Mouse (Mus musculus): ENCODE results near the gene Ptprd. TPM values are rescaled to one million over a fixed set of nuclear protein-coding genes. Genes with fewer than 3 reads are reported as not detected.

Gene Ptprd
- total RNA-seq, 4 experiments from 2014 or later = 5.5 to 10.7 (median 7.3) TPM

- no peak for DNase-seq (ENCODE audit: low spot score)
Measured at GRCm38 (mm10) chr4:76222520-76222919, 1989.2 kb downstream of the Ptprd start.

GRCm38 (mm10) chr4:76218065-76218464, 1993.7 kb downstream of the Ptprd start:
- DNase-seq (ENCODE audit: low spot score) = no peak

- no peak for DNase-seq (ENCODE audit: low spot score)
Measured at GRCm38 (mm10) chr4:76215141-76215540, 1996.6 kb downstream of the Ptprd start.

- no peak for DNase-seq (ENCODE audit: low spot score)
Measured at GRCm38 (mm10) chr4:76199321-76199720, 2012.4 kb downstream of the Ptprd start.

GRCm38 (mm10) chr4:76194762-76195161, 2017.0 kb downstream of the Ptprd start:
- no peak for DNase-seq (ENCODE audit: low spot score)

GRCm38 (mm10) chr4:76193496-76193895, 2018.3 kb downstream of the Ptprd start:
- DNase-seq (ENCODE audit: low spot score) = no peak

- DNase-seq (ENCODE audit: low spot score) = no peak
Measured at GRCm38 (mm10) chr4:76192031-76192430, 2019.7 kb downstream of the Ptprd start.

GRCm38 (mm10) chr4:76190788-76191187, 2021.0 kb downstream of the Ptprd start:
- DNase-seq (ENCODE audit: low spot score) = no peak

GRCm38 (mm10) chr4:76183095-76183494, 2028.7 kb downstream of the Ptprd start:
- DNase-seq (ENCODE audit: low spot score) = no peak

- DNase-seq (ENCODE audit: low spot score) = no peak
Measured at GRCm38 (mm10) chr4:76179497-76179896, 2032.3 kb downstream of the Ptprd start.

GRCm38 (mm10) chr4:76175086-76175485, 2036.7 kb downstream of the Ptprd start:
- DNase-seq (ENCODE audit: low spot score) = no peak

GRCm38 (mm10) chr4:76155750-76156149, 2056.0 kb downstream of the Ptprd start:
- no peak for DNase-seq (ENCODE audit: low spot score)

- no peak for DNase-seq (ENCODE audit: low spot score)
Measured at GRCm38 (mm10) chr4:76154190-76154589, 2057.6 kb downstream of the Ptprd start.

- no peak for DNase-seq (ENCODE audit: low spot score)
Measured at GRCm38 (mm10) chr4:76144925-76145324, 2066.8 kb downstream of the Ptprd start.

- DNase-seq (ENCODE audit: low spot score) = no peak
Measured at GRCm38 (mm10) chr4:76144333-76144732, 2067.4 kb downstream of the Ptprd start.

GRCm38 (mm10) chr4:76137901-76138300, 2073.9 kb downstream of the Ptprd start:
- no peak for DNase-seq (ENCODE audit: low spot score)

- DNase-seq (ENCODE audit: low spot score) = no peak
Measured at GRCm38 (mm10) chr4:76136625-76137024, 2075.1 kb downstream of the Ptprd start.

- DNase-seq (ENCODE audit: low spot score) = no peak
Measured at GRCm38 (mm10) chr4:76091845-76092244, 2119.9 kb downstream of the Ptprd start.

GRCm38 (mm10) chr4:76089866-76090265, 2121.9 kb downstream of the Ptprd start:
- DNase-seq (ENCODE audit: low spot score) = peak; percentile 11

GRCm38 (mm10) chr4:76076051-76076450, 2135.7 kb downstream of the Ptprd start:
- no peak for DNase-seq (ENCODE audit: low spot score)

- DNase-seq (ENCODE audit: low spot score) = no peak
Measured at GRCm38 (mm10) chr4:76073286-76073685, 2138.5 kb downstream of the Ptprd start.

GRCm38 (mm10) chr4:76071720-76072119, 2140.0 kb downstream of the Ptprd start:
- no peak for DNase-seq (ENCODE audit: low spot score)

- DNase-seq (ENCODE audit: low spot score) = no peak
Measured at GRCm38 (mm10) chr4:76056836-76057235, 2154.9 kb downstream of the Ptprd start.

- no peak for DNase-seq (ENCODE audit: low spot score)
Measured at GRCm38 (mm10) chr4:76045650-76046049, 2166.1 kb downstream of the Ptprd start.
